Mouse (Mus musculus): Measurements from ENCODE around the gene G6pc.
"Not testable (repeated sequence)": the region's sequence is repeated elsewhere in the genome, so short reads cannot be mapped to it uniquely, and the experiment has no call there.

Gene G6pc

GRCm38 (mm10) chr11:101355916-101356315 is 11.4 kb upstream of the G6pc start:
- DNase-seq (ENCODE audit: low spot score in 2 of 2), result no peak

DNA sequence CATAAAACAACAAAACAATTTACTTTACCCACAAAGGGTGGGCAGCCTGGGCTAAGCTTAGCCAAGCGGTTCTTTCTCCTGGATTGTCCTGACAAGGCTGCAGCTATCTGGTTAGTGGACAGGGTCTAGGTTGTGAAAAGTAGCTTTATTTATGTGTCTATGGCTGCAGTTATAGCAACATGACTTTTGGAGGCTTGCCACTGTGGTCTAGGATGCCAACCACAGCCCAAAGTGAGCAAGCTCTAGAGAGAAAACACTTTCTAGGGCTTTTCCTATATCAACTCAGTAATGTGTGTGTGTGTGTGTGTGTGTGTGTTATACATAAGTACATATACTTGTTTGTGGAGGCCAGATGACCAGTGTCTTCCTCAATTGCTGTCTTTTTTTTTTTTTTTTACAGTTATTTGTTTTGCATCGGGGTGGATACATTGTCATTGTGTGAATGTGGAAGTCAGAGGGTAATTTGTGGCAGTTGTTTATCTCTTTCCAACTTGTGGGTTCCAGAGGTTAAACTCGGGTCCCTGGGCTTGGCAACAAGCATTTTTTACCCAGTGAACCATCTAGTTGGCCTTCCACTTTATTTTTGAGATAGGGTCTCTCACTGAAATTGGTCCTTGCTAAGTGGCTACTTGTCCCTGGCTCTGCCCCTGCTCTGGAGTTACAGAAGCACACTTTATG is 9.7 kb upstream of the G6pc start:
- DNase-seq (ENCODE audit: low spot score in 2 of 2), result no peak

DNA sequence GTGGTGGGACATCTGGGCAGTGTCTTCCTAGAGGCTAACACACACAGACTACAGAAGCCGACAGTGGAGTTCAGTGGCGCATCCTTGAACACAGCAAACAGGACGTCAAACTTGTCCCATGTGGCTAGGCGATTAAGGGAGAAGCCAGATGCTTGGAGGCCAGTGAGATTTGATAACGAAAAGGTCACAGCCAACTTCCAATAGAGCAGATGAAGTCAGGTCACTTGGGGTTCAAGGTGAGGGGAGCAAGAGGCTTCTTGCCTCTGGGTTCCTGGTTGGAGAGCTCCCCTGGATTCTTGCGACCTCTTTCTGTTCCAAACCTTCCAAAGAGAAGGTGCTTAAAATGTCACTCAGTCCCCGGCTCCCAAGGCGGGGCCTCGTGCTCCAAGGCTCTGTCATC is 7.6 kb upstream of the G6pc start:
- no peak for DNase-seq (ENCODE audit: low spot score in 2 of 2)

DNA sequence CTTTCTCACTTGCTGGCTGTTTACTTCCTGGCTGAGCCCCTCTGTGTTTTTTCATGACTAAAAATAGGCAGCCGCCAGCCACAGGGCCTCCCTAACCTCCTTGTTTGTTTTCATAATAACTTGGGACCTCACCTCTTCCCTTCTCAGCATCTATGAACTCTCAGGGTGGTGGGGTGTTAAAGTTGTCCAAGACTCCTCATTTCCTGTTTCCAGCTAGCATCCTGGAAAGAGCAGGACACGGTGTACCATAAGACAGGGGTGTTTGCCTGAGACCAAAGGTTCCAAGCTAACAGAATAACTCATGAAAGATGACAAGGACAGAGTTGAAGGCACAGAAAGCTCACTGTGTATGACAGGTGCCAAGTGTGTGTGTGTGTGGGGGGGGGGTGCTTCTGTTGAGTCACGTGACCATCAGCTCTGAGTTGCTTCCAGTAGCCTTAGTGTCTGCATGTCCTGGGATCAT is 6.7 kb upstream of the G6pc start:
- DNase-seq (ENCODE audit: low spot score in 2 of 2), result no peak

DNA sequence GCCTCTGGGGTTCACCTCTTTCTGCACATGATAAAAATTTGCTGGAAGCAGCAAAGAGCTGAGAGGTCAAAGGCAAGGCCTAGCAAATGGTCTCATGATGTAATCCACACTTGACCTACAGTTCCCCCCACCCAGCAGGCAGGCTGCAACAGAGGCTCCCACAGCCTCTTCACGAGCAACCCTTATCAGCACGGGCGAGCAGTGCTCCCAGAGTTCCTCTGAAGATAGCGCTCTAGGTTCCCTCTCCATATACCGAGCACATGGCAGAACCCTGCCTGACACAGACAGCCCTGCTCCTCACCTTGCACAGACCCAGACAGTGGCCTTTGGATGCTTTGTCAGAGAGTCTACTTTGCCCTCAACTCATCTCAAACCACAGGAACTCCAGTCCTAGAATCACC is 2.8 kb upstream of the G6pc start:
- no peak for DNase-seq (ENCODE audit: low spot score in 2 of 2)

- DNase-seq (ENCODE audit: low spot score in 2 of 2), result no peak
Observed at GRCm38 (mm10) chr11:101370141-101370540, 2.8 kb downstream of the G6pc start.

DNA sequence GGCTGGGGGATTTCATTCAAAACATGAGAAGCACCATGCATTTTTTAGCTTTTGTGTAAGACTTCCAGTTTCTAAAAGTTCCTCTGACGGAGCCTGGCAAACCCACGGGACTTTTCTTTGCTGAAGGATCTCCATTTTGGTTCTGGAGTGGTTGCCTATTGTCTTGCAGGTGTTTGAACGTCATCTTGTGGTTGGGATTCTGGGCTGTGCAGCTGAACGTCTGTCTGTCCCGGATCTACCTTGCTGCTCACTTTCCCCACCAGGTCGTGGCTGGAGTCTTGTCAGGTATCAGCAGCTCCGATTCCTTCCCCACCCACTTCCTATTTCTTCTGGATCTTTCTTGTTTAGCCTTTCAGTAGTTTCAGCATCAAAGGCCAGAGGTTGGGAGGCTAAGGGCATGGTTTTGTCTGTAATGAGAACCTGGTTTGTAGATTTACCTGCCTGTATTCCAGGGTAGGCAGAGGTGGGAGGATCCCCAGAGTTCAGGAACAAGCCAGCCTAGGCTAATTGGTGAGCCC is 7.1 kb downstream of the G6pc start:
- no peak for DNase-seq (ENCODE audit: low spot score in 2 of 2)

- not testable (repeated sequence) for DNase-seq (ENCODE audit: low spot score in 2 of 2)
Observed at GRCm38 (mm10) chr11:101378196-101378595, 10.8 kb downstream of the G6pc start.

DNA sequence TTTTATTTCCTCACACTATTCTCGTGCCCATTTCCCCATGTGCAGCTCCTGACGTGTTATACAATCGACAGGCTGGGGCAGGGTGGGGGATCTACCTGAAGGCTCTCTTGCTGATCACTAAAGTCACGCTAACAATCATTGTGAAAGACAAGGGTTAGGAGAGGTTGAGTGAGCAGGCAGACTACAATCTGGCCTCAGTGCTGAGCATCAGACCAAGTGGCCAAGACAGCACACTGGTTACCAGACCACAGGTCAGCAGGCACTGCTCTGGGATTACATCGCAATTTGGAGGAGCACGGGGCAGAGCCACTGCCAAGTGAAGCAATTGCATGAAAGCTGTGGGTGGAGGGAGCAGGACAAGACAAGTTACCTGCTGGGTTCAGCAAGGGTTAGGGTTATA is 11.6 kb downstream of the G6pc start:
- no peak for DNase-seq (ENCODE audit: low spot score in 2 of 2)

- DNase-seq (ENCODE audit: low spot score in 2 of 2), result no peak
Observed at GRCm38 (mm10) chr11:101381817-101382216, 14.5 kb downstream of the G6pc start.

GRCm38 (mm10) chr11:101395110-101395509 is 27.7 kb downstream of the G6pc start:
- DNase-seq (ENCODE audit: low spot score in 2 of 2), result peak in 1 of 2 experiments; percentile 41

DNA sequence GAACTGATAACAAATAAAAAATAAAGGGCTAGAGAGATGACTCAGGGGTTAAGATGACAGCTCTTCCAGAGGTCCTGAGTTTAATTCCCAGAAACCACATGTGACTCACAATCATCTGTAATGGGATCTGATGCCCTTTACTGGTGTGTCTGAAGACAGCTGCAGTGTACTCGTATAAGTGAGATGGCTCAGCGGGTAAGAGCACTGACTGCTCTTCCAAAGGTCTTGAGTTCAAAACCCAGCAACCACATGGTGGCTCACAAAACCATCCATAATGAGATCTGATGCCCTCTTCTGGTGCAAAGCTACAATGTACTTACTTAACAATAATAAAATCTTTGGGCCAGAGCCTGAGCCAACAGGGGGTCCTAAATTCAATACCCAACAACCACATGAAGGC is 47.9 kb downstream of the G6pc start:
- DNase-seq (ENCODE audit: low spot score in 2 of 2), result no peak

GRCm38 (mm10) chr11:101416433-101417100 is 49.2 kb downstream of the G6pc start:
- no peak for DNase-seq (ENCODE audit: low spot score in 2 of 2)

GRCm38 (mm10) chr11:101417101-101417855 is 49.9 kb downstream of the G6pc start, which contains the start of gene Aarsd1:
Aarsd1 (minus strand) TSS chr11:101417615.
- DNase-seq (ENCODE audit: low spot score in 2 of 2), result peak; percentile 82 to 87

GRCm38 (mm10) chr11:101418991-101419390 is 51.6 kb downstream of the G6pc start:
- DNase-seq (ENCODE audit: low spot score in 2 of 2), result no peak

DNA sequence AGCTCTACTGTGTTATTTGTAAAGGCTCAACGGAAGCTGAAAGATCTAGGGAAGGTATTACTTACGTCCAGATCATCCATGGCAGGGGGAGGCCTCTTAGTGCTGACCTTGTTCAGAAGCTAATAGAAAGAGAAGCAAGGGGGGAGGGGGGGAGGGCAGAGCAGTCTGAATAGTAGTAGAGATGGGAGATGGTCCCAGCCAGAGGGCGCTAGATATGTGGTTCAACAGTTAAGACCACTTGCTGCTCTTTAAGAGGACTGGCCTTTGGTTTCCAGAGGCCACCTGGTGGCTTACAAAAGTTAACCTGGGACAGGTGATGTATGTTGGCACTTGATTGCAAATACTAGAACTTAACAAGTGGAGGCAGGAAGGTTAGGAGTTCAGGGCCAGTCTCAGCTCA is 52.2 kb downstream of the G6pc start:
- DNase-seq (ENCODE audit: low spot score in 2 of 2), result no peak

- DNase-seq (ENCODE audit: low spot score in 2 of 2), result no peak
Observed at GRCm38 (mm10) chr11:101420148-101420547, 52.8 kb downstream of the G6pc start.

GRCm38 (mm10) chr11:101424105-101424851 is 56.9 kb downstream of the G6pc start, which contains the start of gene Gm27029:
Gm27029 (minus strand) TSS chr11:101424796.
- no peak for DNase-seq (ENCODE audit: low spot score in 2 of 2)

DNA sequence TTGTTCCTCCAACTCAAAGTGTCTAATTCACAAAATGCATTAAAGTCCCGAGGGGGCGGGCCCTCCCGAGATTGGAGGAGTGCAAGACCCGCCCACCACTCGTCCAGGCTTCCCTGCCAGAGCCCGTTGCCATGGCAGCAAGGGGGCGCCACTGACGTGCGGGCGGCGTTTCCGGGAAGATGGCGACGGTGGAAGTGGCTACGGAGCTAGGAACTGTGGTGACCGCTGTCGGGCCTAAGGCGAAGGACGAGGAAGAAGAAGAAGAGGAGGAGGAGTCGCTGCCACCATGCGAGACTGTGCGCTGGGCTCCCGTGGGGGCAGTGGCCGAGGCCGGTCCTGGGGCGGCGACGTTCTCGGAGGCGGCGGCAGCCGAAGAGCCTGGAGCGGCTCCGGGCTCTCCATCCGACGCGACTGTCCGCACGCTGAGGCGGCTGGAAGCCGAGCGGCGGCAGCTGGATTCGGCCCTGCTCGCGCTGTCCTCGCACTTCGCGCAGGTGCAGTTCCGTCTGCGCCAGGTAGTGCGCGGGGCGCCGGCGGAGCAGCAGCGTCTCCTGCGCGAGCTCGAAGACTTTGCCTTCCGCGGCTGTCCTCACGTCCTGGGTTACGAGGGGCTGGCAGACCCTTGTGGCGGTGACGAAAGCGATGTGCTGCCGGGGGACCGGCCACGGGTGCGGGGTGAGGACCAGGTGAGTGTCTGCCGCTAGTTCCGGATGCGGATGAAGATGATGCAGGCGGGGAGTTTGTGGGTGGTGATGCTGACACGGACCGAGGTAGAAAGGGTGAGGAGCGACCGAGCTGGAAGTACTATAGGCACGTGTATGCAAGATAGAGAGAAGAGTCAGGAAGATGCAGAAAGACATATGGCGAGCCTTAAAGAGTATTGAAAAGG is 57.8 kb downstream of the G6pc start, which contains the start of the genes Rundc1 and Ptges3l:
Rundc1 (plus strand) TSS at position 161 of the 889 bp plus-strand sequence.
Ptges3l (minus strand) TSS at position 409 of the 889 bp plus-strand sequence.
- peak; percentile 96 to 98 for DNase-seq (ENCODE audit: low spot score in 2 of 2)

DNA sequence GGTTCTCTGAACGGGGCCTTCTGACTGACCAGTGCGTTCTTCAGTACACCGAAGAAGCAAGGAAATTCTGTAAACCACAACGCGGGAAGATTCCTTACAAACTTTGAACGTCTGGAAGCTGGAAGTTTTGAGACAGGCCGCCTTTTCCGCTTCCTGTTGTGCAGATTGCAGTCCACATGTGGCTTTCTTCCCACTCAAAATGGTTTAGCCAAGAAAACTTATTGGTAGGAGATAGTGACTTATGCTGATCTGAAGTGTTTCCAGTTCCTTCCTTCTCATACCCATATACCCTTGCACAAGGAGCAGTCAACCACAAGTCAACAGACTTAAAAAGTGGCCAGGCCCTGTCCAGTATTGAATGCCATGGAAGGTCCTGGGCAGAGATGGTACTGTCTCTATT is 58.8 kb downstream of the G6pc start:
- DNase-seq (ENCODE audit: low spot score in 2 of 2), result no peak

Data from spleen, postnatal 14 days (tissue).